27 mouse cellular contexts compared by ENCODE assay signal in genomic region chr9:94467846-94468245, GRCm38 (mm10).
"Had no signal": no experiment of that assay in that cellular context is flagged by ENCODE, and none has a peak within 500 bp of the region (broad histone marks: within the 10 kb centered on the region; RNA-seq: fewer than 3 reads in every experiment).

No protein-coding gene starts in this region.

- ATAC-seq: forebrain, embryonic 13.5 days; forebrain, embryonic 14.5 days; forebrain, embryonic 15.5 days; forebrain, embryonic 16.5 days; forebrain, postnatal 0 days had no signal

- H3K4me1 ChIP-seq: embryonic facial prominence, embryonic 10.5 days; embryonic facial prominence, embryonic 12.5 days; embryonic facial prominence, embryonic 15.5 days; forebrain, embryonic 10.5 days; forebrain, embryonic 12.5 days; forebrain, embryonic 13.5 days; forebrain, embryonic 15.5 days had no signal

- H3K9me3 ChIP-seq: embryonic facial prominence, embryonic 10.5 days; embryonic facial prominence, embryonic 12.5 days; embryonic facial prominence, embryonic 13.5 days; embryonic facial prominence, embryonic 15.5 days; forebrain, embryonic 10.5 days; forebrain, embryonic 12.5 days; forebrain, embryonic 13.5 days; forebrain, embryonic 15.5 days had no signal

- H3K9ac ChIP-seq: embryonic facial prominence, embryonic 12.5 days; embryonic facial prominence, embryonic 13.5 days; embryonic facial prominence, embryonic 15.5 days; forebrain, embryonic 12.5 days; forebrain, embryonic 13.5 days; forebrain, embryonic 15.5 days; forebrain, postnatal 0 days had no signal

- DNase-seq: cerebellum, adult 9-10 months; cerebellum, adult 9-11 months; cerebellum, postnatal 10 days; cerebellum, postnatal 14 days; cerebellum, postnatal 25 days; cerebellum, postnatal 36 days; embryo, embryonic 11 days; forebrain, postnatal 0 days; gastrocnemius, adult 2 months; gastrocnemius, postnatal 10 days; gastrocnemius, postnatal 14 days; gastrocnemius, postnatal 25 days; gastrocnemius, postnatal 36 days; heart, adult 11 months; heart, adult 18-20 months; heart, adult 2 months had no signal

- H3K4me2 ChIP-seq: embryonic facial prominence, embryonic 12.5 days; embryonic facial prominence, embryonic 13.5 days; embryonic facial prominence, embryonic 15.5 days; forebrain, embryonic 12.5 days; forebrain, embryonic 13.5 days; forebrain, embryonic 15.5 days had no signal

- H3K27me3 ChIP-seq: embryonic facial prominence, embryonic 12.5 days; embryonic facial prominence, embryonic 13.5 days; embryonic facial prominence, embryonic 15.5 days; forebrain, embryonic 12.5 days; forebrain, embryonic 13.5 days; forebrain, embryonic 15.5 days had no signal

- H3K36me3 ChIP-seq: embryonic facial prominence, embryonic 10.5 days; embryonic facial prominence, embryonic 12.5 days; embryonic facial prominence, embryonic 13.5 days; embryonic facial prominence, embryonic 15.5 days; forebrain, embryonic 10.5 days; forebrain, embryonic 12.5 days; forebrain, embryonic 15.5 days had no signal

- H3K4me3 ChIP-seq: embryonic facial prominence, embryonic 10.5 days; embryonic facial prominence, embryonic 12.5 days; embryonic facial prominence, embryonic 13.5 days; embryonic facial prominence, embryonic 15.5 days; erythroblast, embryonic 14.5 days; forebrain, embryonic 10.5 days; forebrain, embryonic 12.5 days; forebrain, embryonic 13.5 days; forebrain, embryonic 15.5 days; gastrocnemius, adult 2 months; heart, adult 2 months had no signal

- H3K27ac ChIP-seq: embryonic facial prominence, embryonic 10.5 days; embryonic facial prominence, embryonic 12.5 days; embryonic facial prominence, embryonic 13.5 days; embryonic facial prominence, embryonic 15.5 days; forebrain, embryonic 10.5 days; forebrain, embryonic 12.5 days; forebrain, embryonic 13.5 days; forebrain, embryonic 15.5 days; gastrocnemius, adult 2 months; heart, adult 2 months had no signal
